Mouse (Mus musculus): ENCODE results near the gene Otub1.

Otub1 gene

DNA sequence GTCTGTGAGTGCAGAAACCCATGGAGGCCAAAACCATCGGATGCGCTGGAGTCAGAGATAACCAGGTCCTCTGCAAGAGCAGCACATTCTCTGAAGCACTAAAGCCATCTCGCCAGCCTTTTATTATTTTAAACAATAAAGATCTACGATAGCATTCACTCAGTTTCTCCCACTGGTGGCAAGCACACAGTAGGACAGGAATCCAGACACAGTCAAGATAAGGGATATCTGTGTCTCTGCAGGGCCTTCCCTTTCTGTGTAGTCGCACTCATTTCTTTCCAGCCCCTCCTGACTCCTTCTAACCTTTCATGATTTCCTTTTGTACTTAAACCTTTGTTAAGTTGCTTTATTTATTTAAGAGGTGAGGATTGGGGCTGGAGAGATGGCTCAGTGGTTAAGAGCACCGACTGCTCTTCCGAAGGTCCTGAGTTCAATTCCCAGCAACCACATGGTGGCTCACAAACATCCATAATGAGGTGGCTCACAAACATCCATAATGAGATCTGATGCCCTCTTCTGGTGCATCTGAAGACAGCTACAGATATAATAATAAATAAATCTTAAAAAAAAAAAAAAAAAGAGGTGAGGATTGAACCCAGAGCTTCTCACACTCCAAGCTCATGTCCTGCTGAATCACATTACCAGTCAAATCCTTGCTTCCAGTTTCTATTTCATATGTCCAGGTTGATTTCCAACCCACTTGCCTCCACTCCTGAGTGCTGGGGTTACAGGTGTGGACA is 4.0 kb upstream of the Otub1 start:
- DNase-seq (ENCODE audit: low read depth) = no peak

- DNase-seq (ENCODE audit: low read depth) = no peak
These were observed 790 bp downstream of the Otub1 start for GRCm38 (mm10) chr19:7205326-7205725.

DNA sequence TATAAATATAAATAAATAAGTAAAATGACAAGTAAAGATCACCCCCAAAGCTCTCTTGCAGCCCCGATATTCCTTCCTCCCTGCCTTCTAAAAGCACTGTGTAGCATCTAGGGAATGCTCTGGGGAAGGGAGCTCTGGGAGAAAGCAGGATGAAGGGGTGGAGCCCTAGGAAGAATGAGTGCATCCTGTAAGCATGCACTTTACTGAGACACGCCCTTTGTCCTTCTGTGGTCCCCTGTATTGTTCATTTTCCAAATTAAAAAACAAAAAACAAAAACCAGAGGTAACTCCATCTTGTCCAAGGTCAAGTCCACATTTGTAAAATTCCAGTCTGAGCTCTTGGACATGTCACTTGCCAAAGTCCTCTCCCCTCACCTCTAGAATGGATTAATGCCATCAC is 1.2 kb downstream of the Otub1 start:
- DNase-seq (ENCODE audit: low read depth) = no peak

- no peak for DNase-seq (ENCODE audit: low read depth)
These were observed 5.7 kb downstream of the Otub1 start for GRCm38 (mm10) chr19:7200427-7200826.

DNA sequence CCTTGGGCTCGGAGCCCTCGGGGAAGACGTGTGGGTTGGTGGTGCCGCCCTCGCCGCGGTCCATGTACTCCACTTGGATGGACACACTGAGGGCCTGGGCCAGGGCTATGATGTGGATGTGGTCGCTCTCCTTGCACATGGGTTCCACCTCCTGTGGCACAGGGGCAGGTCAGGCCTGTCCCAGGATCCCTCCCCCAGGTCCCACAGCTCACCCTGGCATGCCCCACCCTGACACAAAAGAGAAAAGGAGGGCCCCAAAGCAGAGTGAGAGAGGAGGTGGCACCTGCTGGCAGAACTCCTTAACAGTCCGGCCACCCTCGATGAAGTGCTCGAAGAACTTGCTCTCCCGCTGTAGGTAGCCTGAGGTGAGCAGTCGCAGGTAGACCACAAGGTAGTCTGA is 7.0 kb downstream of the Otub1 start:
- no peak for DNase-seq (ENCODE audit: low read depth)

DNA sequence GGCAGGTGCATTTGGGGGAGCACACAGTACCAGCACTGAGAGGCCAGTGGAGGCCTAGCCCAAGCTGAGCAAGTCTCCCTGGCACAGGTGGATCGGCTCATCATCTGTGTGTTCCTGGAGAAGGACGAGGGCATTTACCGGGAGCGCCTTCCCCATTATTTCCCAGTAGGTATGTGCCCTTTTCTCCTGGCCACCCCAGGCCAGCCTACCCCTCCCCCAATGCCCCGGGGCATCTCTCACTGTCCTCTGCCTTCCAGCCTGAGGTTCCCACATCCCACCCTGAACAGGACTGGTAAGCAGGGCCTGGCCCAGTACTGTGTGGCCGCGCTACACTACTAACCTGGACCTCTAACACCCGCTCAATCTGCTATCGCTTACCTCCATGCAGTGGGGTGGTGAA is 8.7 kb downstream of the Otub1 start:
- no peak for DNase-seq (ENCODE audit: low read depth)

GRCm38 (mm10) chr19:7196741-7197270 is 9.3 kb downstream of the Otub1 start:
- DNase-seq (ENCODE audit: low read depth) = no peak

DNA sequence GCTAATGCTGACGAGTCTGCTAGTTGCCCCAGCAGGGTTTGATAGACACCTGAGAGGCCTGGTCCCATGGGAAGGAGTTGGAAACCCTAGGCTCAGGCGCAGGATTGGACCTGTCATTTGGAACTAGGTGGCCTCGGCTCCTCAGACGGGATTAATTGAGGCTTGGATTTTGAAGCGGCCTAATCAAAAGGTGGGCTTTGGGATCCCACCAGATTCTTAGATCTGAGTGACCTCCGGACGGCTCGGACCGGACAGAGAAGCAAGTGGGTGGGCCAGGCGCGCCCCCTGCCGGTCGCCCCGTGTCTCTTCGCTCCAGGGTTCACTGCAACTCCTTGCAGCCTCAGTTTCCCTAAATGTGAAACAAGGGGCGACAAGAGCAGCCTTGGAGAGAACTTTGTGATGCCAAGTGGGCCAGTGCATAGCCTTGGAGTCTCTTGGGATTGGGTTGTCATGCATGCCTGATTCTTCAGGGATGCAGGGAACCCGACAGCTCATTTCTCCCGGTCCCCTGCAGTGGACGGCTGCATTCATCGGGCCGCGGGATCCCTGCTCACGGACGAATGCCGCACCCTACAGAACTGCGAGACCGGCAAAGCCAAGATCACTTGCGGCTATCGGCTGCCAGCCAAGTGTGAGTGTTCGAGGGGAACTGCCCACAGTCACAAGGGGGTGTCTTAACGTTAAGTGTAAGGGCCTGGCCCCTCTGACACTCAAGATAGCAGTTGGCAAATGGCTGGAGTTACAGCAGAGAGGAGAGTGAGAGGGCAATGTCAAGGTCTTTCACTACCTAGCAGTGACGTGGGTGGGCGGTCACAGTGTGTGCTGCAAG is 10.0 kb downstream of the Otub1 start:
- peak; percentile 53 for DNase-seq (ENCODE audit: low read depth)

DNA sequence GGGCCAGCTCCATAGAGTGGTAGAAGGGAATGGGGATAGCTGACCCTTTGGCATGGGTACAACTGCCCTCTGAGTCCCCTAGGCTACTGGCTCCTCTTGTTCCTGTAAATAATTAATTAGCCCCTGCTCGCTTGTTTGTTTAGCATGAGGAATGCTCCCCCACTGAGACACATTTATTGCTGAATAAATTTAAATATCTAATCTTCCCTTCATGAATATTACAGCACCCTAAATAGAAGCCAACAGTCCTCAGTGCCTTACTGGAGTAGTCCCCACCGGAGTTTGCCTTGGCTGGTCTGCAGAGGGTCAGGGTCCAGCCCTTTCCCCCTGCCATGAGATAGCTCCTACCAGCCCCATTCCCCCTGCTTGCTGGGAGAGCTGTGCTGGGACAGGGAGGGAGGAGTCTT is 13.6 kb downstream of the Otub1 start:
- no peak for DNase-seq (ENCODE audit: low read depth)

DNA sequence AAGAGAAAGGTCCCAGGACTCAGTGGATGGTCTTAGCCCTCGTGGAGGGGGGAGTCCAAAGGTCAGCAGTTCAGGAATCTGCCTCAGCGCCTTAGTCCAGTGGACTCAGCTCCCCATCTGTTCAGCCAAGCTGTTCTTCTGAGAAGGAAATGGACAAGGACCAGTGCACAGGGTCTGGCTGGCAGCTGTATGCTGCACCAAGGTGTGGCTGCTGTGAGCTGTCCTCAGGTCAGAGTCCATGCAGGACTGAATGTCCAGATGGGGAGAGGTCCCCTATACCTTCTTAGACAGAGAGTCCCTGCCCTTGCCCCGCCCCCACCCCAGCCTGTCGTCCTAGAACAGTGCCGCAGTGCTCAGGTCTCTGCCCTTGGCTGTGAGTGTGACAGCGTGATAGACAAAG is 14.5 kb downstream of the Otub1 start:
- DNase-seq (ENCODE audit: low read depth) = no peak

- DNase-seq (ENCODE audit: low read depth) = no peak
These were observed 15.1 kb downstream of the Otub1 start for GRCm38 (mm10) chr19:7190986-7191385.

DNA sequence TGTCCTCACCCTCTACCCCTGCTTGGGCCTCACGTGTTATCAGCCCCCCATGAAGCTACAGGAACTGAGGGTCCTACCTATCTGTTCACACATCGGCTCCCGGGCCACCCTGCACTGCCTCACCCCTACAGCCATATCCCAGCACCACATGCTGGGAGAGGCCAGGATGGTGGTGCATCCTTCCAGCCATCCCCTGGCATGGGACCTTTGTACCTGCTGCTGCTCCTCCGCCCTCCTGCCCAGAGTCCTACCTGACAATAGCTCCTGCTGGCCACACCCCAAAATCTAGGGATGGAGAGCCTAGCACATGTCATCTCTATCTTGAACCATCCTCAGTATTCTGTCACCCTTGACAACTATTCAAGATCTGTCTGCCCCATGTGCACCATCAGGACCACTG is 17.1 kb downstream of the Otub1 start:
- DNase-seq (ENCODE audit: low read depth) = no peak

DNA sequence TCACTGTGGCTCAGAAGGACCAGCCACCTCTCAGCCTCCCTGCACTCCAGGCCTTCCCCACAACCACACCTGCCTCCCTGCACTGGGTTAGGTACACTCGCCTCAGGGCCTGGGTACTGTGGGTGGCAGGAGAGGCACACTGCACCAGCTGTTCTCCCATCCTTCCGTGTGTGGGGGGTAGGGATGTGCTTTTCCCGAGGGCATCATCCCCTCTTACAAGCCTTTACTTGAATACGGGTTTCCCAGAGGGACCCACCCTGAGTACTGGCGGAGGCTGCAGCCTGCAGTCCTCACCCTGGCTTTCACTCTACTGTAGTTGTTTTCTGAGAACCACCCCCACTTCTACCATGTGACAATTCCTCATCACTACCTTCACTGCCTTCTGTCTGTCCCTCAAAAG is 19.0 kb downstream of the Otub1 start:
- DNase-seq (ENCODE audit: low read depth) = no peak

DNA sequence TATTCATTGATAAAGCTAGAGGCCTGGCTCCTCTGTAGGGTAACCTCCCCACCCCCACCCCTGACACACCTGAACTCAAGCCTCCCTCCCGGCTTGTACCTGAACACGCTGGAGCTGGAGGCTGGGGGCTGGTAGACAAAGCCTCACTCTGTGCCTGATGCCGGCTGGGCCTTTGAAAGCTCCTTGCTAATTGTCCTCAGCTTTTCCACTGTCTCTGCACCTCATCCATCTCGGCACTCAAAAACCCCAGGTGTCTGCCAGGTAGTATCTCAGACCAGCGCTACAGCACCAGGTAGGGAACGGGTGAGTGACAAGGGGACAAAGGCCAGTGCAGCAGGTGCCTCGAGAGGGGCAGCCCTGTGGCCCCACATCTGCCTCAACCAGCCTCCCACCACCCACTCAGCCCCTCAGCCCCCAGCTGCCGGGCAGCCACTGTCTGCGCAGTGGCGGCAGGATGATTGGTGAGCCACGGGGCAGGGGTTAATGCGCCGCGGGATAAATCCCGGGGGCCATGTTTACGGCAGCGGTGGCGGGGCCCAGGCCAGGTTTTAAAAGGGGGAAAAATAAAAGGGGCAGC is 20.3 kb downstream of the Otub1 start:
- DNase-seq (ENCODE audit: low read depth) = no peak

DNA sequence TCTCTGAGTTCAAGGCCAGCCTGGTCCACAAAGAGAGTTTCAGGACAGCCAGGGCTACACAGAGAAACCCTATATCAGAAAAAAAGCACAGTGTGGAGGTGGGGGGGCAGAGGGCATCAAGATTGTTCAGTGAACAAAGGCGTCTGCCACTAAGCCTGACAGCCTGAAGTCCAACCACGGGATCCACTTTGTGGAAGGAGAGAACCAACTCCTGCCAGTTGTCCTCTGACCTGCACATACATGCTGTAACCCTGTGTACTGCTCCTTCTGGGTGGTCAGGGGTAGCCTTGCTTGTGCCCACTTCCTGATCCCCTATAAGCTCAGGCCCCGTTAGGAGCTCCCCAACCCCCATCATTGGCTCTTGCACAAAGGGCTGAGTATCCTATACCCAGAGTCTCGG is 21.1 kb downstream of the Otub1 start:
- DNase-seq (ENCODE audit: low read depth) = no peak

DNA sequence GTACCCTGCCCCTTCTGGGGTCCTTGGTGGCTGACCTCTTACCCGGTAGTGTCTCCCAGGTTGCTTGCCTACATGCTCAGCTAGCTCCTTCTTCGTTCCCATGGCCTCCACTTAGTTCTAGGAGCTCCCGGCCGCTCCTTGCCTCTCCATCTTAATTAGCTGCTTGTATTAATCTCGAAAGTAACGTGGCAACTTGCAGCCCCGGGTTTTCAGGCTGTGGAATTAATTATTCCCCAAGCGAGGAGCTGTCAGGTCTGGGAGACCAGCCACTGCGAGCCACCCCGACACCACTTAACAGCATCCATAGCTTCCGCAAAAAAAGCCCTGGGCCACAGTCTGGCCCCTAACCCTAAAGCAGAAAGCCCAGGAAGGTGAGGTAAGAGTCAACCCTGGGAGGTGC is 22.7 kb downstream of the Otub1 start:
- DNase-seq (ENCODE audit: low read depth) = no peak

GRCm38 (mm10) chr19:7182273-7182949 is 23.7 kb downstream of the Otub1 start:
- DNase-seq (ENCODE audit: low read depth) = peak; percentile 35

- DNase-seq (ENCODE audit: low read depth) = no peak
These were observed 24.6 kb downstream of the Otub1 start for GRCm38 (mm10) chr19:7181496-7181895.

DNA sequence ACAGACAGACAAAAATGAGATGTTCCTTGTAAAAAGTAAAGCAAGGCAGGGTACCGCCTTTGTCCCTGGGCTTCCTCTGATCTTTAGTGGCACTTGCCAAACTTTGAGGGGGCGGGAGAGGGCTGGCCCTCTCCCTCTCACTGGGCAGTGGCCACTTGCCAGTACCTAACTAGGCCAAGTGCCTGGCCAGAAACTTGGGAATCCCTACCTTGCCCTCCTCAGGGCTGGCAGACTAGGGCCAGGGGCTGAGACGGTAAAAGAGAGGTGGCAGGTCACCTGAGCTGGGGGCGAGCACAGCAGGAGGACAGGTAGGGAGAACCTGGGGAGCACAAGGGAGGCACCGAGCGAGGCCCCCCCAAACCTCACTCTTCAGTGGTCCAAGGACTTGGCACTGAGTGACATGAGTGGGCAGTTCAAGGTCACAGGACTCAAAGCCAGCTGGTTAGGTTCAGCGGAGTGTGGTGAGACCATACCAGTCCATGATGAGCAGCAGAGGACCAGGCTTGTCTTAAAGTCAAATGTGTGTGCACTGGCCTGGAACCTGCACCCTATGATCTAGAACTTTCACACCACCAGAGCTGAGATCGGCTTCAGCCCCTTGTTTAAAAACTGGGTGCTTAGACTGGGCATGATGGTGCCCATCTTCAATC is 25.2 kb downstream of the Otub1 start:
- no peak for DNase-seq (ENCODE audit: low read depth)

DNA sequence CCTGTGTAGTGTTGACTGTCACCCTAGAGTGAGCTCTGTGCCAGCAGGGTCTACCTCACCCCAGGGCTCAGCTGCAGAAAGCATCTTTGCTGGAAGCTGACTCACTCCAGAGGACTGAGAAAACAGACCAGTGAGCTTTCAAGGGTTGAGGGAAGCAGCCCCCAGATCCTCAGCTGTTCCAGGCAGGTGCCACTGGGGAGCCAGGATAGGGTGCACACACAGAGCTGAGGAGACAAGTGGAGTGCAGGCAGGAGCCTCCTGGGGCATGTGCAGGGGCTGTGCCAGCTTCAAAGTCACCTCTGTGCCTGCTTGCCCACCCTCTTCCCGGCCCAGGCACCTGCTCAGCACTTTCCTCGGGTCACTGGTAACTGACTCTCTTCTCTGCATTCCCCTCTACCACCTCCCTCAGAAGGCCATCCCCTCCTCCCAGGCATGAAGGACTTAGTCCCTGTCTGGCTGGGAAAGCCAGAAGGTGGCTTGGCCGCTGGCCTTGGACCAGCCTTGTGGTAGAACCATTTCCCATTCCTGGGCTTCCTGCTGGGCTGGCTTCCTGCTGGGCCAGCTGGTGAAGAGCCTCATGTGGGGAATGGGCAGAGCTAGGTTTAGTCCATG is 27.2 kb downstream of the Otub1 start:
- DNase-seq (ENCODE audit: low read depth) = no peak

DNA sequence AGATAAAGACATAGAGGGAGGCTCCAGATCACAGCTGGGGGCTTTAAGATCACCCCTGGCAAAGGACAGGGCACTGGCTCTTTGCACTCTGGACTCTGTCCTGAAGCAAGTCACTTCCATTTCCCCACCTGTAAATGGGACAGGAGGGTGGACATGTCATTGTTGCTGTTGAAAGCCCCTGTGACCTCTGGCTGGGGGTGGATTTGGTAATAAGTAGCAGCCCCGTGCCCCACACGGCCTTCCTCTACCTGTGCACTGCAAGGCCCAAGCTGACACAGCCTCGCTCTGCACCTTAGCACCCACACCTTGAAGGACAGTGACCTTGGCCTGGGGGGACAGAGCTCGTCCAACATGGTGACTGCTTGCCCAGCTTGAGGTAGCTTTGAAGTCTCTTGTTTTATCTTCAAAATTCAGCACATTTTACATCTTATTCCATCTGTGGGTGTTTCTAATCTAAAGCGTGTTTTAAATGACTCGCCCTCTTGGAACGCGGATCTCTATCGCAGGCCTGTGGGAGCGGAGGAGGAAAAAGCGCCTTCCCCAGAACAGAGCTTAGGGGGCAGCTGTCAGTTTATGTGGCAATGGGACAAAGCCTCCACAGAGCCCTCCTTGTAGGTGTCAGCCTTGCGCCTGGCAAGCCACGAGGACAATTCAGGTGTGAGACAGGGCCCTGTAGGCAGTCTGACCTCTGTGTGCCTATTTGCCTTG is 28.2 kb downstream of the Otub1 start:
- no peak for DNase-seq (ENCODE audit: low read depth)

Measured in naive thymus-derived CD4-positive, alpha-beta T cell, adult 2 months (primary cell).